Mouse (Mus musculus) thymus, postnatal 25 days (tissue): ENCODE results near the gene Sgip1.

Experiments used
- DNase-seq: peaks from one replicate; pipeline ENCODE4 v3.0.0; 2022

The Sgip1 gene

GRCm38 (mm10) chr4:102741287-102741686 lies at the start of gene Sgip1:
Sgip1 (plus strand) TSS chr4:102741297.
- no peak for DNase-seq

DNA sequence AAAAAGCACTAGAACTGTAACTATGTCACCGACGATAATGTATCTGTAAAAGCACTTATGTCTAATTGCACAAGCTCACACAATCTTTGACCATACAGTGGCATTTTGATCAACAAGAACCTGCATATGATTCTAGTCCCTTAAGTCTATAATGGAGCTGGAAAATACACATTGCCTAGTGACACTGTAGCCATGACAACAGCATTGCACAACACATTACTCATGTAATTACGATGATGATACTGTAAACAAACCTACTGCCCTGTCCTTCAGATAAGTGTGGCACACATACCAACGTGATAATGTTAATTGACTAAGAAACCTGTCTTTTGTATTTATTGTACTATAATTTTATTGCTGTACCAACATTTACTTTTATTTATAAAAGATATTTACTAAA lies 49.7 kb upstream of the Sgip1 start:
- DNase-seq: no peak

GRCm38 (mm10) chr4:102697966-102698365 lies 43.1 kb upstream of the Sgip1 start:
- no peak for DNase-seq

DNA sequence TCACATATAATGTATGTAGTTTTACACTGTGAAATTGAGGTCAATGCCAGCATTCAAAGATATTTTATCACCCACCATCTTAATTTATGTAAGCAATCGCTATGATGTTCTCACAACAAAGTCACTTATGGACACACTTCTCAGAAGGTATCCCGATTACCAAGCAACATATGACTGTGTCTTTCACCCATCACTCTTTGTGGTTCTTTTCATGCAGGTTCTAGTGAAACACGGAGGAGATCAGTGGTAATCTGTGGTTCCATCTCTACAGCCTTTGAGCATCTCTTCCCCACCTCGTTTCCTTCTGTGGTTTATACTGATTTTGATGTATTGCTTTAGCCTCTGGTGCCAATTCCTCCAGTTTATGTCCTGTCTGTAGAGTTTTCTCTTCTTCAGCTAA lies 29.4 kb upstream of the Sgip1 start:
- DNase-seq: no peak

- no peak for DNase-seq
Observed at GRCm38 (mm10) chr4:102715532-102715931, 25.6 kb upstream of the Sgip1 start.

DNA sequence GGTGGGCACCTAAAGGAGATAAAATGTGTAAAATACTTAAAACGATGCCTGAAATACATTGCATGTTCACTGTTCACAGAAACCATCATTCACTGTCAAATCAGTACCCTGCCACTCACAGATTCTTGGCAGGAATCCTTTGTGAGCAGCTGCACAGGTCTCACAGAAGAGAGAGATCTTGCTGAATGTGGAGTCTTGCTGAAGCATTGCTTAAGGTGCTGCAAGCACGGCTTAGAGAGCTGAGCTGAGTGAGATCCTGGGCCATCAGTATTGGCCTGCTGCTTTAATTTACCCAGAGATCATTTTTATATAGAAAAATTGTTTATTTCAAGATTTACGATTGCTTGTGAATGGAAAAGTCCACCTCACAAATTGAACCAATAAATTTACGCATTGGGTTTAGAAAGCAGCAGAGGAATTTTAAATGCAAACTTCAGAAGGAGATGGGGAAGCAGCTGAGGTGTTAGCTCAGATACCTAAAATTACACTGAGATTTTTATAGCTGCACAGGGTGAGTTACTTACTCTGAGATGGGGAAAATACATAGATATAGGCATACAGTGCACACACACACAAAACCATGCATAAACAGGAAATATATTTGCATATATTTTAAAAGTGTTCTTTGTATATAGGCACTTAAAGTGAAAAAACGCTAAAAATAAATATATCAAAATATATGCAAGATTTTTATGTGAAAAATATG lies 23.8 kb upstream of the Sgip1 start:
- DNase-seq: no peak

DNA sequence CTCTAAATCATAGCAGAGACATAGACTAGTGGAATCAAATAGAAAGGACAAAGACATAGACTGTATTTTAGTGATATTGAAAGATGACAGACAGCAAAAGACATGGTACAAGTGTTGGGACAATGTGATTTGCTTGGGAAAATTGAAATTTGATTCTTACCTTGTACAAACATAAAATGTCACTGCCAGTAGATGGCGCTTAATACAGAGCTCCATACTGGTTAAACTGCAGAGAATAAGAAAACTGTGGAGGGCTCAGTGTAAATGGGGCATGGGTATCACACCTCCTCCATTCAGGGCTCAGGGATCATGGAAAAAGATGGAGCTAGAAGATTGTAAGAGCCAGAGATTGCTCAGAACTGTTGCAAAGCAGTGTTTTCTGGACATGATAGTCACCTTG lies 21.6 kb upstream of the Sgip1 start:
- peak; percentile 7 for DNase-seq

- no peak for DNase-seq
Observed at GRCm38 (mm10) chr4:102719951-102720350, 21.1 kb upstream of the Sgip1 start.

- no peak for DNase-seq
Observed at GRCm38 (mm10) chr4:102724442-102724841, 16.7 kb upstream of the Sgip1 start.

DNA sequence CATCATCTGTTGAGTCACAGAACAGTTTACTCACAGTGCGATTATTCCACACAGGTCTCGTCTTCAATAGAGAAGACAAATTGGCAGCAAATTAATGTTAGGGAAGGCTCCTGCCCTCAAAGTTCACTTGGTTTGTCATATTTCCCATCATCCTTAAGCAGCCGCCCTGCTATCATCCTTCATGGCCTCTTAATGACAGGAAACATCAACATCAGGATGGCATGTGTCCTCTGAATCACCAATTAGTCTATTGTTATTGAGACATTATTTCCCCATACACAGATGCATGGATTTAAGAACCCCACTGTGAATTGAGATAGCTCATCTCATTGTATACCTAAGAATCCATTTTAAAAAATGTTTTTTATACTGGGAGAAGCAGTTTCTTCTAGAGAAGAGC lies 10.1 kb upstream of the Sgip1 start:
- no peak for DNase-seq

DNA sequence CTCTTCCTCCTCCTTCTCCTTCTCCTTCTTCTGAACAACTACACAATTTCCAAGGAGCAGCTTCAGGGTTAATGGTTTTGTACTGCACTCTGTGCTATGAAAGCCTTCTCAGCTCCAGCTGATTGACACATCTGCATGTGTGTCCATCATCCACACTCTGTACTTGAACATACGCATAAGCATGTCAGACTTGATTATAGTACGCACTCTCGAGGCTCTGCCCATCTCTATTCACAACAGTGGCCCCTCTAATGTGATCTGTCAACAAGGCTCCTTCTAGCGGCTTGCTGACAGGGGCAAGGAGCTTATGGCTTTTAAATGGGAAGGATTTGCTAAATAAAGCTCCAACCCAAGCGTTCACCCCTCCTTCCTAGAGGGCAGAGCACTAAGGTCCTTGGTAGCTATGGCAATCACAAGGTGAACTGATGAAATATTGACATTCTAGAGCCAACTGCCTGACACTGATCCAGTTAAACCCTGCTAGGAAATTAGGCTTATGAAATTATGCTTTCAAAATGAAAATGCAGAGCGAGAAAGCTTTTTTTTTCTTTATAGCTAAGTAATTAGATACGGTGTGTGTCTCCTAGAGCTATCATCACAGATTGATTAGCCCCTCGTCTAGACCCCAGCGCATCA lies 7.0 kb upstream of the Sgip1 start:
- no peak for DNase-seq

GRCm38 (mm10) chr4:102753334-102754090 lies 12.4 kb downstream of the Sgip1 start:
- no peak for DNase-seq

DNA sequence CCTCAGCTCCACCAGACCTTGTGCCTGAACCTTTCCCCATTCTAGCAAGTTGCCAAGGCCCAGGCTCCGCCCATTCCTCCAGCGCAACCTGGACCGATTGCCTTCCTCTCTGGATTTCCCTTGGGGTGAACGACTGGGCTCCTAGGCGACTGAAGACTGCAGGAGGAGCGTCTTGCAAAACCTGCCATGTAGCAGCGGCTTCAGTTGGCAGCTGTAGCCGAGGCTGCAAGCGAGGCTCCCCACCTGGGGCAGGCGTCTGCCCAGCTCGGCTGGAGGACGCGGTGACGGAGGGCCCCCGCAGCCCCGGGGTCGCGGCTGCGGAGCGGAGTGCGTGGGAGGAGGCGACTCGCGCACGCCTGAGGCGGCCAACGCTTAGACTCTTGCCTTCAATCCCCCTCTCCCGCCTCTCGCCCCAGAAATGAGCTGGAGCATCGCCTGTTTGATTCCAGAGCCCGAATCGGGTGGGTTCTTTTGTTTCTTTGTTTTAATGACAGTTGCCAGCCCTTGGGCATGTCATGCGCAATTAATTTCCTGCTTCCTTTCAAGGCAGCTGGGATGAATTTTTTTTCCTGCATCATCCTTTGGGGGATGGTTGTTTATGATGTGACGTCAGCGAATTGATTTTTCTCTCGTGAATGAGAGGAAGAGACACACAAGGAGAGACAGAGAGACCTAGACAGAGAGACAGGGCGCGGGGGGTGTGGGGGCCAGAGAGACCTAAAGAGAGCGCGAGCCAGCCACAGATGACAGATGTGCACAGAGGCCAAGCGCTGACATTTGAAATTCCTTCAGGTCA lies 18.2 kb downstream of the Sgip1 start:
- DNase-seq: peak; percentile 29

DNA sequence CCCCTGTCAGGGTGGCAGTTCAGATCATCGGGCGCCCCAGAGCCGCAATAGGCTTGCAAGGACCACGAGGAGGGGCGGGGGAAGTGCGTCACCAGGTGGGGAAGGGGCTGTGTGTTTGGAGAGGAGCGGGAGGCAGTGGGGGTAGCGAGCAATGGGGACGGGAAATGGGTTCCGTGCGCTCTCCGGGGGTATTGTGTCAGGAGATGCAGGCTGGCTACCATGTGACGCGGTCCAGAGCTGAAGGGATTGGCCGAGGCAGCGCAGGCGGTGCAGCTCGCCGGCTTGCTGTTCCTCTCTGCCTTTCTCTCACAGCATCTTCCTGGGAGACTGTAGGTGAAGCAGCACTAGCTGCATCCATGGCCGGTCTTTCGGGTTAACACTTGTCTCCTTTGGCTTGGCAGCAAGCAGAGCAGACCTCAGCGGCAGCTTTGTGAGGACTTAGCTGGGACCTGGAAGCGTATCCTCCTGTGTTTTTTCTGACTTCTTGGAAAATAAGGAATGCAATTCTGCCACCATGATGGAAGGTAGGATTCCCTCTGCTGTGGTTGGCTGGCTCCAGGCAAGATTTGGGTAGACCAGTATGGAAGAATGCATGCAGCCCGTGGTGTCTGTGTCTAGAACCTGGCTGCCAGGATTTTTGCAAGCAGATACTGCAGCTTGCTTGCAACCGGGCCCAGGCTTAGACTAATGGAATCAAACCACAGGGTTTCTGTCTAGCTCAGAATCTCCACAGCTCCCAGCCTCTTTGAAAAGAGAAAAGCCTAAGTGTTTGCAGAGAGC lies 19.1 kb downstream of the Sgip1 start:
- DNase-seq: peak; percentile 51

DNA sequence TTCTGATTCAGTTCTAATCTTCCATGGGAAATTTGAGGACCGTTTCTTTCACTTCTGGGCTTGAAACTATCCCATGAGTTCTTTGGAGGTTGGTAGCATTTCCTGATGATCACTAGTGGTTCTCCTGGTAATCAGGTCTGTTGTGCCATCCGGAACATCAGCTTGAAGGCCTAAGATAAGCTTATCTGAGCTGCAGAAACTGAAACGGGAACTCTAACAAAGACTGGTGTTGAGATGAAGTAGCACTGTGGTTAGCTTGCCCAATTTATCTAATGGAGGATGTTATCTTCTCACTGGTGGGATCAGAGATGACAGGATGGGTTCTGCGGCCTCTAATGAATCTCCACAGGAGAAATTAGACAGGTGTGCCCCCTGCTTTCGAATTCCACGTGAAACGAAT lies 21.0 kb downstream of the Sgip1 start:
- no peak for DNase-seq

DNA sequence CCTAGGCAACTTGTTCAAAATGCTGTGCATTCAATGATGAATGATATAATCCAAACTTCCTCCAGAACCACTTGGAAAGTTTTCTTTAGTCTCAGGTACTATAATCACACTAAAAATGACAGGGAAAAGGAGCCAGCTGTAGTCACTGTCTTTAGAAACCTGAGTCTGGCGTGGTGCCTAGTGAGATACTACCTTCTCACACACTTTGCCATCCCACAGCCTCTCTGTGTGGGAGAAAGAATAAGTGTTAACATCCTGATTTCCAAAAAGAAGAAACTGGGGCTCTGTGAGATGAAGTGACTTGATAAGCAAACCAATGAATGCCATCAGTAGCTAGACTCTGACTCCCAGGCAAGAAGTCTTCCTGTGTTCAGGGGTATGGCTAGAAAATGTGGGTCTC lies 28.0 kb downstream of the Sgip1 start:
- DNase-seq: no peak

DNA sequence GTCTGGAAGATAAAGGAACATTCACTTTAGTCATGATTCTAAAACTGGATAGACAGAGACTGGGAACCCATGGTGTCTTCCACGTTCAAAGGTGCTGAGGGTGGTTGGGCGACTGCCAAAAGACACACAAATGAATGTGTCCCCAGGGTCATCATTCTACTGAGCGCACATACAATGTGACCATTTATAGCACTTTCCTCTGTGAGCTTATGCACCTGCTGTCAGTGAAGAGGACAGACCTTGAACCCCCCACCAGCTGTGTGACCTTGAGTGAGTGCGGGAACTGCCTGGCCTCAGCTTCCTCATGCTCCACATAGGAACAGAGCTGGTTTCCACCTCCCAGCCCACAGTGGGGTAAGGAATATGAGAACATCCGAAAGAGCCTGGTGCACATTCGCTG lies 28.8 kb downstream of the Sgip1 start:
- DNase-seq: no peak

- no peak for DNase-seq
Observed at GRCm38 (mm10) chr4:102771598-102772357, 30.7 kb downstream of the Sgip1 start.

- DNase-seq: no peak
Observed at GRCm38 (mm10) chr4:102773225-102773624, 32.1 kb downstream of the Sgip1 start.

- no peak for DNase-seq
Observed at GRCm38 (mm10) chr4:102773841-102774240, 32.7 kb downstream of the Sgip1 start.

GRCm38 (mm10) chr4:102774549-102774948 lies 33.5 kb downstream of the Sgip1 start:
- DNase-seq: no peak
